Comparison of ENCODE assay signal across 11 mouse cellular contexts in the genomic region with DNA sequence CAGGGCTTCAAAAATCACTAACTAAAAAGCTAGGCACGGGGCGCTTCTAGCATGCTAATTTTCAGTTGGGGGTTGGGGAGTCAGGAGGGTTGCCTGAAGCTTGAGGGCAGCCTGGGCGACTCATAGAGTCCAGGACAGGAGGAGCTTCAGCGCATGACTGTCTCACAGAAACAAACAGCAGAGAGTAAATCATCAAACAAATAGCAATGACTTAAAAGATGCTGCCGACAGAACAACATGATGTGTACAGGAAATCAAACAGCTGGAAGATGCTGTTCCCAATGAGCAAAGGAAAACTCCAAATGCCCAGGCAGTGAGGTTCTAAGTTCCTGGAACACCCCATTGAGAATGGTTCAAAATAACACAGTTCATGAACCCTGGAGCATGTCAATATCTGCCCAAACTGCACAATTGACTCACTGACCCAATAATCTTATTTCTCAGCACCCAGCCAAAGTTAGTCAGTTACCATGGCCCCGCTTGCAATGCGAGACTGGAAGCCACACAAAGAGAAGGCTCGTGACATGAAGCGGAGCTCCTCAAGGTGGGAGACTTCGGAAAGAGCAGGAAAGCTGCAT. TPM values are rescaled to one million over a fixed set of nuclear protein-coding genes. Genes with fewer than 3 reads are reported as not detected.
A peak's percentile ranks its signal among the peaks of the same experiment; 100 is the strongest.
DNase-seq lines count a peak whose midpoint lies in the region; ATAC-seq lines count a peak whose summit lies in the region.
"Had no signal": no experiment of that assay in that cellular context is flagged by ENCODE, and none has a peak within 500 bp of the region (broad histone marks: within the 10 kb centered on the region; RNA-seq: fewer than 3 reads in every experiment).

No protein-coding gene starts in this region.

- WGBS in forebrain, embryonic 15.5 days: 61% methylated on average over 10 of the region's 10 CpGs
- WGBS in forebrain, embryonic 11.5 days: 71% methylated on average over 10 of the region's 10 CpGs
- WGBS in midbrain, embryonic 15.5 days: 59% methylated on average over 10 of the region's 10 CpGs
- WGBS in midbrain, embryonic 13.5 days: 51% methylated on average over 10 of the region's 10 CpGs

- no peak for ATAC-seq in forebrain, embryonic 15.5 days (replicated peaks)
- ATAC-seq in forebrain, embryonic 11.5 days (replicated peaks; ENCODE audit: low FRiP score): no peak
- ATAC-seq in midbrain, embryonic 15.5 days (replicated peaks): no peak
- ATAC-seq in midbrain, embryonic 13.5 days: no peak

- H3K27ac ChIP-seq in forebrain, embryonic 15.5 days (replicated peaks): peak overlapping the region; percentile 31; the same call in 1 of the 2 replicates
- no peak overlapping the region for H3K27ac ChIP-seq in forebrain, embryonic 11.5 days (ENCODE audit: low read depth, low read length)
- 0 out of 2 replicates have a peak overlapping the region, but pooled peaks have one; percentile 5 for H3K27ac ChIP-seq in midbrain, embryonic 15.5 days
- no peak overlapping the region for H3K27ac ChIP-seq in midbrain, embryonic 13.5 days
- H3K27ac ChIP-seq: liver, embryonic 15.5 days had no signal

- H3K4me3 ChIP-seq in forebrain, embryonic 15.5 days: no peak overlapping the region
- H3K4me3 ChIP-seq in forebrain, embryonic 11.5 days (ENCODE audit: low read depth, low read length): no peak overlapping the region
- no peak overlapping the region for H3K4me3 ChIP-seq in midbrain, embryonic 15.5 days
- no peak overlapping the region for H3K4me3 ChIP-seq in midbrain, embryonic 13.5 days (replicated peaks)
- H3K4me3 ChIP-seq: liver, embryonic 15.5 days had no signal

- no peaks in the 10 kb centered on the region for H3K27me3 ChIP-seq in forebrain, embryonic 15.5 days
- no peaks in the 10 kb centered on the region for H3K27me3 ChIP-seq in forebrain, embryonic 11.5 days (ENCODE audit: control insufficient read depth, insufficient read depth, low read length)
- no peaks in the 10 kb centered on the region for H3K27me3 ChIP-seq in midbrain, embryonic 15.5 days (replicated peaks)
- no peaks in the 10 kb centered on the region for H3K27me3 ChIP-seq in midbrain, embryonic 13.5 days
- H3K27me3 ChIP-seq: liver, embryonic 15.5 days had no signal

- DNase-seq in forebrain, embryonic 11.5 days (ENCODE audit: low spot score): no peak
- peak; percentile 9 for DNase-seq in kidney, adult 18-20 months
- no peak for DNase-seq in kidney, adult 11 months
- DNase-seq in lung, postnatal 10 days: peak; percentile 39
- no peak for DNase-seq in urinary bladder, adult 2 months (ENCODE audit: low spot score)
- DNase-seq: adrenal gland, adult 2 months; cerebellum, adult 9-10 months had no signal

- peaks cover 24% of the 10 kb centered on the region for H3K4me1 ChIP-seq in forebrain, embryonic 15.5 days
- no peaks in the 10 kb centered on the region for H3K4me1 ChIP-seq in forebrain, embryonic 11.5 days (replicated peaks; ENCODE audit: control insufficient read depth, insufficient read depth, low read length)
- peaks cover 18% of the 10 kb centered on the region for H3K4me1 ChIP-seq in midbrain, embryonic 15.5 days
- peaks cover 21% of the 10 kb centered on the region for H3K4me1 ChIP-seq in midbrain, embryonic 13.5 days (replicated peaks)
- H3K4me1 ChIP-seq: liver, embryonic 15.5 days had no signal

- no peaks in the 10 kb centered on the region for H3K9me3 ChIP-seq in forebrain, embryonic 15.5 days
- no peaks in the 10 kb centered on the region for H3K9me3 ChIP-seq in forebrain, embryonic 11.5 days (ENCODE audit: control insufficient read depth, low read length)
- H3K9me3 ChIP-seq in midbrain, embryonic 15.5 days: no peaks in the 10 kb centered on the region
- no peaks in the 10 kb centered on the region for H3K9me3 ChIP-seq in midbrain, embryonic 13.5 days
- H3K9me3 ChIP-seq: liver, embryonic 15.5 days had no signal

- H3K4me2 ChIP-seq in forebrain, embryonic 15.5 days (replicated peaks): no peak overlapping the region
- H3K4me2 ChIP-seq in forebrain, embryonic 11.5 days (ENCODE audit: low read depth, low read length, severe bottlenecking): no peak overlapping the region
- no peak overlapping the region for H3K4me2 ChIP-seq in midbrain, embryonic 15.5 days
- no peak overlapping the region for H3K4me2 ChIP-seq in midbrain, embryonic 13.5 days (replicated peaks)
- H3K4me2 ChIP-seq: liver, embryonic 15.5 days had no signal

- H3K36me3 ChIP-seq in forebrain, embryonic 15.5 days: 0 out of 2 replicates have a peak, but pooled peaks cover 2% of the 10 kb centered on the region
- H3K36me3 ChIP-seq in forebrain, embryonic 11.5 days (ENCODE audit: control insufficient read depth, insufficient read depth, low read length): no peaks in the 10 kb centered on the region; the same call in 1 of the 2 replicates
- no peaks in the 10 kb centered on the region for H3K36me3 ChIP-seq in midbrain, embryonic 15.5 days (replicated peaks)
- H3K36me3 ChIP-seq in midbrain, embryonic 13.5 days: peaks cover 11% of the 10 kb centered on the region
- H3K36me3 ChIP-seq: liver, embryonic 15.5 days had no signal

- H3K9ac ChIP-seq in forebrain, embryonic 15.5 days (replicated peaks): no peak overlapping the region
- no peak overlapping the region for H3K9ac ChIP-seq in forebrain, embryonic 11.5 days (ENCODE audit: low read length)
- H3K9ac ChIP-seq in midbrain, embryonic 15.5 days: no peak overlapping the region
- H3K9ac ChIP-seq in midbrain, embryonic 13.5 days (replicated peaks): no peak overlapping the region
- H3K9ac ChIP-seq: liver, embryonic 15.5 days had no signal

RNA-seq across cellular contexts. Expression of gene Rnf144a, which starts 54.0 kb away (rescaled TPM):
- 39.6 and 40.2 TPM in 2 replicates for polyA plus RNA-seq in forebrain, embryonic 15.5 days (2015; fragmentation: Nextera tagmentation; extraction: Ambion mirVana)
- polyA plus RNA-seq in forebrain, embryonic 11.5 days (2014; fragmentation: Nextera tagmentation; extraction: Ambion mirVana): 36.8 and 39.3 TPM in 2 replicates
- polyA plus RNA-seq in midbrain, embryonic 15.5 days (2015; fragmentation: Nextera tagmentation; extraction: Ambion mirVana): 29.9 and 30.8 TPM in 2 replicates
- polyA plus RNA-seq in midbrain, embryonic 13.5 days (2015; fragmentation: Nextera tagmentation; extraction: Ambion mirVana): 29.0 and 32.9 TPM in 2 replicates
- polyA plus RNA-seq in urinary bladder, adult 2 months (2012; rRNA removed): 3.4 and 5.5 TPM in 2 replicates

Comparison
In these comparisons a context has a peak if more than half of its experiments do, and no peak if none do; other contexts are left out.
1. H3K27ac ChIP-seq: peak in forebrain, embryonic 15.5 days (single experiment) and midbrain, embryonic 15.5 days (single experiment); none in forebrain, embryonic 11.5 days (single experiment) and midbrain, embryonic 13.5 days (single experiment).
2. DNase-seq: peak in kidney, adult 18-20 months (single experiment) and lung, postnatal 10 days (single experiment); none in forebrain, embryonic 11.5 days (single experiment), kidney, adult 11 months (single experiment) and urinary bladder, adult 2 months (single experiment).